Mouse (Mus musculus): ENCODE data around the gene Kcnab1. TPM values are rescaled to one million over a fixed set of nuclear protein-coding genes. Genes with fewer than 3 reads are reported as not detected.
A peak's percentile ranks its signal among the peaks of the same experiment; 100 is the strongest.

The Kcnab1 gene
- 1 to 10 TPM; 3.5 to 3.7 TPM for total RNA-seq (2021)
- long read RNA-seq, experiment 1, partial matches to known transcripts: 2 of 2 reads
- long read RNA-seq, experiment 1, other reads (novel, unspliced or antisense): 0 of 2 reads
- long read RNA-seq, experiment 2: 0 reads

DNA sequence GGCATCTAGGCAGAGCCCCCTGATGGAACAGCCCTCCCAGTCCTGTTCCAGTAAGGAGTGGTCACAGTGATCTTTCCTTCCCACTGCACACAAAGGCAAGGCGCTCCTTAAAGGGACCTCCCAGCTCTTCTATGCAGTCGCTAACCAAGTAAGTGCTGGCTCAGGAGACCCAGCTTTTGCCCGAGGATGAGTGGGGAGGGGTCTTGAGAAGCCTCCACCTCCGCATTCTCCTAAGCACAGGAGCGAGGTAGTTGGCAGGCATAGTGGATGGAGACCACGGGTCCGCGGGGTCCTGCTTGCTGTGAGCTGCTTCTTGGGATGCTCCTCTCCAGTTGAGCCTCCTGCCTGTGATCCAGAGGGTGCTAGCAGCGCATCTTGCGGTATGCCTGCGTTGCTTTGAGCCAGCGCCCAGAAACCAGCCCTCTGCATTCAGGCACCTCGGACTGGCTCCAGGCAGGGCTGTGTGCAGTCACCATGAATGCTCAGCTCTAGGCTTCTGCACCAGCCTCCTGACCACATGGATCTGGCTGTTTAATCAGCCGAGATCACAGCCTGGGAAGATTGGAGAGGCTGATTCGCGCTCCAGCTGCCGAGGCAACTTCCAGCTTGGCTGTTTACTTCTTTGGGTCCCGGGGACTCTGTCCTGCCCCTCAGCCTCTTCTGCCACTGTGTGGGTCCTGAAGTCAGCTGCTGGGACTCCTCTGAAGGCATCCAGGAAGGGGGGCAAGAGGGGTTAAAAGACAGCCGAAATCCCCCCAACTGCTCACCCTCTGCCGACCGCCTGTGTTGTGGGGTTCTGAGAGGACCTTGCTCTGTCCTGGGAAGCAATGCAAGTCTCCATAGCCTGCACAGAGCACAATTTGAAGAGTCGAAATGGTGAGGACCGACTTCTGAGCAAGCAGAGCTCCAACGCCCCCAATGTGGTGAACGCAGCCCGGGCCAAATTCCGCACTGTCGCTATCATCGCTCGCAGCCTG, at the start of gene Kcnab1:
Kcnab1 (plus strand) TSS at position 440 of the 977 bp plus-strand sequence.
- peak; percentile 11 to 22 for DNase-seq

GRCm38 (mm10) chr3:65088295-65088694, 20.9 kb upstream of the Kcnab1 start:
- no peak for DNase-seq

DNA sequence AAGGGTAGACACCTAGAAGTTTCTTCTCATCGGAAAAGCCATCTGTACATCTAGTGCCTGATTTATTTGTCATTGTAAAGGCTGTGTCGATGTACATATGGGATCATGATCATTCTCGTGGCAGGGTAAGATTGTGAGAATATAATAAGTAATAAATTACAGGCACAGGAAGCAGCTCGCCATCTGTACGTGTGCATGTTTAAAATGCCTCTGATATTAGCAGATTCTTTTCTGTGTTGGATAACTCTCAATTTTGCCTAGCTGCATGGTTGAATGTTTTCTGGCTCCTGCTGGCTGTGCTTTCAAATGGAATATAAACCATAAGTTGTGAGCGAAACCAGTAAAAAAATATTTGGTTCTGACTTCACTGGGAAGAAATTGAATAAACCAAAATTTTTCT, 5.1 kb upstream of the Kcnab1 start:
- no peak for DNase-seq

GRCm38 (mm10) chr3:65110190-65110589, 1.0 kb downstream of the Kcnab1 start:
- no peak for DNase-seq

- DNase-seq: no peak
Observed at GRCm38 (mm10) chr3:65111176-65111575, 2.0 kb downstream of the Kcnab1 start.

GRCm38 (mm10) chr3:65115164-65115563, 6.0 kb downstream of the Kcnab1 start:
- no peak for DNase-seq

DNA sequence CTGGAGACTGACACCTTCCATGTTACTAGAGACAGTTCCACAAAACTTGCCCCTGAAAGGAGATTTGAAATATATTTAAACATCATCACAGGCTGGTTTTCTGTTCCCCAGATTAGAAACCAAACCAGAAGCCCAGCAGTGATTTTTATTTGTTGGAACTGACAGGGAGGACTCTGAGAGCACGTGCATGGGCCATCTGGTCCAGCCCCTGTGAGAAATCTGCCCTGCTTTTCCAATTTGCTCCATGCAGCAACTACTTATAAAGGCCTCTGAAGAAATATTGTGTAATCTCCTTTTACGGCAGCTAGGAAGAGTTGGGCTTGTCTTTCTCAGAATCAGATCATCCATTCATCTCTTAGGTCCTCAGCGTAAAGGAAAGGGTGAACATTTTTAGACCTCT, 7.8 kb downstream of the Kcnab1 start:
- DNase-seq: peak in 1 of 2 experiments; percentile 22

- no peak for DNase-seq
Observed at GRCm38 (mm10) chr3:65117365-65117764, 8.2 kb downstream of the Kcnab1 start.

DNA sequence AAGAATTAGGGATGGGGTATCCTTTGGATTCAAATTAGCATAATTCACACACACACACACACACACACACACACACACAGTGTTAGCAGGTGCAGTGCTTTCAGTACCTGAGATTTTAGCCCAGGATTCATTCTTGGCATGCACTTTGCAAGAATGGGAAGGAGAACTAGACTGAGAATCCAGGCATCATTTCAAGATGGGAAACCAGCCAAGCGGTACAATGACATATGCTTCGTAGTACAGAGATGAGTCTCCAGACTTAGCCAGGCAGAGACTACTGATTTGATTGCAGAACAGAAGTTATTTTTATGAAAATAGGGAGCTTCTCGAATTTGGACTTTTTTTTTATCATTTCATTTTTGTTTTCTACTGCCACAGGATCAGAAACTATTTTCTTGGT, 15.8 kb downstream of the Kcnab1 start:
- peak in 1 of 2 experiments; percentile 16 for DNase-seq

GRCm38 (mm10) chr3:65129625-65130024, 20.4 kb downstream of the Kcnab1 start:
- no peak for DNase-seq

DNA sequence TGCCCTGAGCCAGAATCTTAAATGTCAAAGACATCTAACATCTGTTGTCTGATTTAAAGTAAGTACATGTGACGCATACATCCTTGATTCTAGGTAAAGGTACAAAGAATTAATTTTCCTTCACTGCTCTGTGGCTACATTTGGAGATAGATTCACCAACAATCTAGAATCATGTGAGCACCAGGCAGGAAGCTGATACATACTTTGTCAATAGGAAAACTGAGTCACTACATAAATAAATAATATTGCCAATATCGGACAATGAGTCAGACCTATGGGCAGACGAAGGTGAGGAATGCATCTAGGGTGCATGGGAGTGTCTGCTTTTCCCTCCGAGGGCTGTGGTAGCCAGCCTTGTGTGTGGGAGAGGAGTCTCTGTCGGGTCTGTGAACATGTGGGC, 25.7 kb downstream of the Kcnab1 start:
- no peak for DNase-seq

DNA sequence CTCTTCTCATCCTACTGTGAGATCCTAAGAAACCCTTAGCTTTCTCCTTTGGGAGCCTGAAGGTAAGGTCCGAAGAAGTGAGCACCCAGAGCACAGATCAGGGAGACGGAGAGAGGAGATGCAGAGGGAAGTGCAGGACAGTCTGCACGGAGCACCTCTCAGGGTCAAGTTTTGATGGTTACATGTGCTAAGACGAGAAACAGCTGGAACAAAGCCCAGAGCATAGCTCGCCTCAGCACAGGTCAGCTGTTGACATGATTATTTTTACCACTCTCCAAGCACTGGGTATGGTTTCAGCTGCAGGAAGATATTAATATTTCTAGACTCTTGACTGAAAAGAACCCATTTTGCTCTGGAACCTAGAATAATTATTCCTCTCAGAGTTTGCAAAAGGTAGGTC, 27.7 kb downstream of the Kcnab1 start:
- peak; percentile 45 to 69 for DNase-seq

GRCm38 (mm10) chr3:65138739-65139138, 29.6 kb downstream of the Kcnab1 start:
- no peak for DNase-seq

- DNase-seq: no peak
Observed at GRCm38 (mm10) chr3:65145152-65145551, 36.0 kb downstream of the Kcnab1 start.

- DNase-seq: no peak
Observed at GRCm38 (mm10) chr3:65151808-65152207, 42.6 kb downstream of the Kcnab1 start.

DNA sequence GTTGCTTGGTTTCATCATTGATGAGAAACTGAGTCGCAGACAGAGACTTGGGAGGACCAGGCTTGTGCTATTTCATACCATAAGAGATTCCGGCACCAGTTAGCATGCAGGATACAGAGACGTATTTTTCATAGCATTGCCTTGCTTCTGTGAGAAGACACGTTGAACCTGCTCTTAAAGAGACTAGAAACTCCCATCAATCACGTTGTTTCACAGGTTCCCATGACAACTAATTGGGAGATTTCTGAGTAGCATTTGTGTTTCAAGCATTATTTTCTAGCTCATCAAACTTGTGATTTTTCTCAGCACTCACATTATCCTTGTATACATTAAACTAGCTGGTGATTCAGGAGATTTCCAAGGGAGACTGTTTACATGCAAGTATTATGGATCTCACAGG, 63.8 kb downstream of the Kcnab1 start:
- DNase-seq: no peak

DNA sequence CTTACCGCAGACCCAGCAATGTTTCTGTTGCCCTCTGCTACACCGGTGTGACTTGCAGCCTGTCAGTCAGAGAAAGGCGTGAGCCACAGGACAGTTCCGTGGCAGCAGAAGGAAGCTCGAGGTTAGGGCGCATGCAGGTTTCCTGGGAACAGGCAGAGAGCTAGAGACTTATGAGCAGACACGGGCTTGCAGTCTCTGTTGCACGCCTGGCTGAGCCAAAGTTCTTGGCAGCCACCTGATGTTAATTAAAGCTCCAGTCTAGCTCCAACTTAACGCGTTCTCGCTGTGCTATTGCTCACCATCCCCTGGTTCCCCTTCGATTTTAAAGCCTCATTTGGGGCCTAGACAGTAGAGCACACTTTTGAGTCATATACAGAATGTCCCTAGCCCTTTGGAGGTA, 65.4 kb downstream of the Kcnab1 start:
- peak; percentile 13 to 27 for DNase-seq

DNA sequence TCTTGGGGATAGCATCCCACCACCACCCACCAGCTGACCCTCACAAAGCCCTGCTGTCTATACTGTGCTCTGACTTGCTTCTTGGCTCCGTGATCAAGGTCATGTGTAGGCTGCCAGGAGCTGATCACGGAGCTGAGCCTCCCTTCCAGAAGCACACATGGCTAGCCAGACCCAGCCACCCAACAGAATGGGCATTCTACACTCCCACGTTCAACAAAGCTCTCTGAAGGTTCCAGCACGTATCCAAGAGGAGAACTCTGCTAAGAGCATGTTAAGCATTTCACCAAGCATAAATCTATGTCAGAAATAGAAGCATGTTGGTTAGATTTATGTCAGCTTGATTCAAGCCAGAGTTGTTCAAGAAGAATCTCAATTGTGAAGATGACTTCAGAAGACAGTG, 66.6 kb downstream of the Kcnab1 start:
- DNase-seq: no peak

DNA sequence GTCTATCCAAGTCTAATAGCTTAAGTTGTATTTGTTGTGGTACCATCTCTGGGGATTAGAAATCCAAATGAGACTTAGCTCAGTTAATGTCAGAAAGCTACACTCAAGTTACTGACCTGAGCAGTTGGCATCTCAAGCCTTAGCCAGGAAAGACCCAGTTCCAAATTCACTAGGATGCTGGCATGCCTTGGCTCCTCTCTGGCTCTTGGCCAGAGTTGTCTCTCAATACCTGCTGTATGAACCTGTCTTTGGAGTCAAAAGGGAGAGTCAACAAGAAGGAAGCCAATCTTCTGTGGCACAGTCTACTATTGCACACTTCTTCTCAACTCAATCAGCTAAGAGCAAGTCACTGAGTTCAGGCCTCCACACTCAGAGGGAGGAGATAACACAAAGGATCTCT, 67.7 kb downstream of the Kcnab1 start:
- DNase-seq: no peak

DNA sequence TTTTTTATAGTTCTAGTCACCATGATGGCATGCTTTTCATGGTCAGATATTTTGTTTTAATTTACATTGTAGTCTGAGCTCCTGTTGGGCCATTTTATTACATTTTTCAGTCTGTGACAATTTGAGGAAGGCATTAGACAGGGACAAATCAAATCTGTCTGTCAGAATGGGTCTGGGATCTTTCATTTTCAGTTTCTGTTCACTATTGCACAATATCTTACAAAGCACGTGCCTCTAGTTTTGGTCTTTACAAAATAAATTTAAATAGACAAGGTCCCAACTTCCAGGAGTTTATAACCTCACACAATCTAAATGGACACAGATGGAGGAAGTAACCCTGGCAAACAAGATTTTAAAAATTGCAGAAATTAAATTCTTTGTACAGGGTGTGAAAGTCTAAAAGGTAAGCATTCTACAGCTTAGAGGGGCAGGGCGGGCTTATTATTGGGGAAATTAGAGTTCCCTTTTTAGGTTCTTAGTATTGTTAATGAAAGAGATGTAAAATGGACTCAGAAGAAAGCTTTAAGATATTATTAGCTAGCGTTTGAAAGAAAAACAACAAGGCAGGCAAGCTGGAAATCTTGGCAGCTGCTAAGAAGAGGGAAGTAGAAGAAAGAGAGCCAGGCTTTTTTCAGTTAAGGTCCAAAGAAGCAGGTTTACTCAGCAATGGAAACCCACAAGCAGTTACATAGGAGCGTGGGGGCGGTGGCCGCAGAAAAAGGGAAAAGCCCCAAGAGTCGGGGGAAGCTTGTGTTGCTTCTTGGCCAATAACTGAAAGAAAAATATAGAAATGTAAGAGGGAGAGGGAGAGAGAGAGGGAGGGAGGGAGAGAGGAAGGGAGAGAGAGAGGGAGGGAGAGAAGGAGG, 78.9 kb downstream of the Kcnab1 start:
- DNase-seq: peak; percentile 8 to 13

- DNase-seq: no peak
Observed at GRCm38 (mm10) chr3:65200611-65201010, 91.4 kb downstream of the Kcnab1 start.

GRCm38 (mm10) chr3:65203361-65204117, 94.4 kb downstream of the Kcnab1 start:
- DNase-seq: peak in 1 of 2 experiments; percentile 19

Measured in heart, adult 18-20 months (tissue).